Mouse (Mus musculus) lung, adult 2 months (tissue): Measurements from ENCODE around the gene Usf2. TPM values are rescaled to one million over a fixed set of nuclear protein-coding genes. Genes with fewer than 3 reads are reported as not detected.
A peak's percentile ranks its signal among the peaks of the same experiment; 100 is the strongest.

Experiments
- DNase-seq: peaks from one replicate; pipeline ENCODE4 v3.0.0; 2022
- H3K4me1 ChIP-seq: fragments of 200-500 bp; 2 replicates; pipeline ENCODE4 v1.6.1; 2011; ENCODE audit warnings: low read length; ENCODE audit not compliant: control insufficient read depth, insufficient read depth
- H3K4me3 ChIP-seq: fragments of 200-500 bp; replicated peaks from 2 replicates; pipeline ENCODE3; 2011; ENCODE audit warnings: low read depth, mild to moderate bottlenecking, control low read depth, low read length; ENCODE audit errors: extremely low read depth
- CTCF ChIP-seq: fragments of 200-500 bp; IDR thresholded peaks from 2 replicates; pipeline ENCODE4 v1.5.1; 2011; ENCODE audit warnings: mild to moderate bottlenecking, low read length, control low read depth; ENCODE audit not compliant: insufficient read depth
- POLR2A ChIP-seq: fragments of 200-500 bp; IDR thresholded peaks from 2 replicates; pipeline ENCODE4 v1.6.1; 2011; ENCODE audit warnings: low read depth, mild to moderate bottlenecking, control low read depth, low read length, borderline replicate concordance; ENCODE audit errors: extremely low read depth
- WGBS: fragments of 180-500 bp; shearing (Covaris S2); methylation state at CpG from one replicate; pipeline ENCODE4 v1.1.7; 2018; 5-methylcytosine and 5-hydroxymethylcytosine counted together
- polyA plus RNA-seq: library from polyadenylated mRNA; depleted of rRNA; stranded (reverse); fragments of >200 nt; gene quantifications from 2 replicates; pipeline ENCODE4 v1.2.3, GENCODE M21; 2012; rRNA removed

Usf2 gene
- polyA plus RNA-seq: 122 and 190 TPM in 2 replicates

DNA sequence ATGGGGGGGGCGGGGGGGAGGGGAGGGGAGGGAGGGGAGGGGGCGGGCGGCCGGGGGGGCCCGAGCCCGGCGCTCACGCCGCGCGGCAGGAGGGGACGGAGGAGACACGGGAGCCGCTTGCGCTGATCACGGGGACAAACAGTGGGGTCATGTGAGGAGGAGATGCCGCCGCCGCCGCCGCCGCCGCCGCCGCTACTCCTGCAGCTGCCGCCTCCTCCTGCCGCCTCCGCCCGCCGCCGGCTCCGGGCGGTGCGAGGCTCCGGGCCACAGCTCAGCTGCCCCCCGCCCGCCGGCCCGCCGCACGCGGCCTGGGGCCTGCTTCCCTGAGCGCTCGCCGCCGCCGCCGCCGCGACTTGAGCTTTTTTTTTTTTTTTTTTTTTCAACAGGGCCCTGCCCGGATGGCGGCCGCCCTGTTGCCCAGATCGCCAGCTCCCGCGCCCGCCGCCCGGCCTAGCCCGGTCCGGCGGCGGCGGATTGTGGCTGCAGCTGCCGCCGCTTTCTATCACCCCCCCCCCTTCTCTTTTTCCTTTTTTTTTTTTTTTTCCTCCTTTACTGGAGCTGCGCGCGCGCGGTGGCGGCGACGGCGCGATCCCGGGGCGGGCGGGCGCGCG is at the start of gene Usf2:
Gene Usf2 (minus strand): TSS at position 48 of the 611 bp plus-strand sequence.
- peak; percentile 77 for DNase-seq
- peaks cover 7% of the 10 kb centered on the region for H3K4me1 ChIP-seq
- TF ChIP-seq CTCF: no peak
- no peak for TF ChIP-seq POLR2A
- peak within 1 kb of the TSS; percentile 99 for H3K4me3 ChIP-seq
- WGBS: under 1% methylated on average over 51 of the region's 82 CpGs

DNA sequence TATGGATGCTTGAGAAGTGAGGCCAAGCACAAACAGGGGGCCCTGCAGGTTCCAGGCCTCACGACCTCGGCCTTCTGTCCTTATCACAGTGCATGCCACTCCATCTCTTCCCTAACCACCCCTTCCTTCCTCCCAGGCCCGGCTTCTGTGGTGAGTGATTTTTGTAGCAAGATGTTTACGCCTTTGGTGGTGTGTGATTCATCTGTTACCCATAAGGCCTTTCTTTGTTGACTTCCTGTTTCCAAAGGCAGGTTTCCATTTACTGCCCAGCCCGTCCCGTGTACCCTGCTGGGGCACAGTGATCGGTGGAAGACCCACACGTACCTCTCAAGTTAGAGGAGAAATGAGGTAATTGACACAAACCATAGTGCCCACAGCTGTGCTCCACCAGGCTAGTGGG is 46.0 kb upstream of the Usf2 start:
- 32% methylated on average over 8 of the region's 8 CpGs for WGBS
- peak; percentile 20 for DNase-seq
- H3K4me1 ChIP-seq: peaks cover 14% of the 10 kb centered on the region
- TF ChIP-seq CTCF (no peak), POLR2A (peak; percentile 70; the same call in 1 of the 2 replicates)
- H3K4me3 ChIP-seq: no peak overlapping the region

DNA sequence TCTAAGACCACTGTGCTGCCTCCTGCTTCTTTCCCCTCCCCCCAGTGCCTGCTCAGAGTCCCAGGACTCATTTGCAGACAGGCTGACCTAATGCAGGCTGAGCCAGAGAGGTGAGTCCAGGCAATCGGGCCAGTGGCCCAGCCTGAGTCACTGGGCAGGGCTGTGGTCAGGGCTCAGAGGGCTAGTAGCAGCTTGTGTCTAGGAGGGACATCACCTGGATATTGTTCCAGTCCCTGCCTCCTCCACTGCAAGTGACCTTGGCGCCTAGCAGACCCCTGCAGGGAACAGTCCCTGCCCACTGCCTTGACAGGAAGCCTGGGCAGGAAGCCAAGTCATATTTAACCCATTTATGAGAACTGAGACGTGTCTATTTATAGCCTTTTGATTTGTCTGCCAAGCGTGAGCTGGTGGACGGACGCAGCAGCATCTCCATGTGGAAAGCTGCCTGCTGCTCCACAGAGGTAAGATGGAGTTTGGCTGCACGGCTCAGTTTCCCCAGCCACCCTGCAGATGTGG is 44.0 kb upstream of the Usf2 start:
- H3K4me1 ChIP-seq: peaks cover 14% of the 10 kb centered on the region
- no peak for TF ChIP-seq POLR2A
- no peak for TF ChIP-seq CTCF
- peak; percentile 24 for DNase-seq
- peak overlapping the region; percentile 25 for H3K4me3 ChIP-seq
- WGBS: 2% methylated on average over 7 of the region's 7 CpGs

DNA sequence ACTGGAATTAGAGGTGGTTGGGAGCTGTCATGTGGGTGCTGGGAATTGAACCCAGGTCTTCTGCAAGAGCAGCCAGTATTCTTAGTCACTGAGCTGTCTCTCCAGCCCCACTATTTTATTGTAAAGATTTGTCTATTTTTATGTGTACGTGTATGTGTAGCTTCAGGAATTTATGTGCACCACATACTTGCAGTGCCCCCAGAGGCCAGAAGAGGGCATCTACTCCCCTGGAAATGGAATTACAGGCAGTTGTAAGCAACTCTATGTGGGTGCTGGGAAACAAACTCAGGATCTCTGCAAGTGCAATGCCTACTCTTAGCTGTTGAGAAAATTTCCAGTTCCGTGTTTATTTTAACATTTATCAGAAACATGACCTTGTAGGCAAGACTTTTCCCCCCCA is 39.9 kb upstream of the Usf2 start:
- no peak for DNase-seq
- TF ChIP-seq POLR2A (no peak), CTCF (no peak)
- Histone ChIP-seq H3K4me1 (peaks cover 8% of the 10 kb centered on the region), H3K4me3 (no peak overlapping the region)
- WGBS: 95% methylated on average over 2 of the region's 2 CpGs

DNA sequence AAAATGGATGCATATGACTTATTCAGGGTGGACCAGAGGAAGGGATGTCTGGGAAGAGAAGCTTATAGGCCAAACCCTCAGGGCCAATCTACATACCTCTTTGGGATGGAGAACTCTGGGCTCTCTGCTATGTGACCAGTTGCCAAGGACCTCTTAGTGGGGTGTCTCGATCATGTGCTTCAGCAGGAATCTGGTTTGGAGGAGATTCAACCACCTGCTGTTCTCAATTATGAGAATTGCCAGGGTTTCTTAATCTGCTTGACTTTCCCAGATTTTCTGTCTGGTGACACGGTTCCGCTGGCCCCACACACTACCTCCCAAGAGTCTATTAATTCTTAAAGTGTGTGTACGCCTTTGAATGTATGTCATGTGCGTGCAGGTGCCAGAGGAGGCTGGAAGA is 37.4 kb upstream of the Usf2 start:
- WGBS: 82% methylated on average over 5 of the region's 5 CpGs
- TF ChIP-seq CTCF: no peak
- no peak for TF ChIP-seq POLR2A
- no peak overlapping the region for H3K4me3 ChIP-seq
- no peak for DNase-seq
- no peaks in the 10 kb centered on the region for H3K4me1 ChIP-seq

DNA sequence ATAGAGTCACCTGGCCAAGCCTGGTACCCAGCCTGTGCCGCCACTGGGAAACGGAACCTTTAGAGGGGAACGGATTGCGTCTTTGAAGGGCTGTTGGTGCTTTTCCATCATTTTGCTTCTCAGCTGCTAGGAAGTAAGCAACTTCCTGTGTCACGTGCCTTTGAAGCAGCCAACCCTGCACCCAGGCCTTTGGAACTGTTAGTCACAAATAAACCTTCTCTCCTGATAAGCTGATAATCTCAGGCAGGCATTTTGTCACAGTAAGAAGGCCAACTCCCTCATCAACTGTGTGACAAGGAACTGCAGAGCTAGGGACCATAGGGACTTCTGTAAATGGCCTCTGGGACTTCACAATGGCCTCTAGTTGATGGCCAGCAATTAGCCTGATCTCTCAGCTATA is 35.5 kb upstream of the Usf2 start:
- no peak overlapping the region for H3K4me3 ChIP-seq
- 47% methylated on average over 5 of the region's 5 CpGs for WGBS
- TF ChIP-seq POLR2A: no peak
- TF ChIP-seq CTCF: no peak
- DNase-seq: no peak
- H3K4me1 ChIP-seq: no peaks in the 10 kb centered on the region

DNA sequence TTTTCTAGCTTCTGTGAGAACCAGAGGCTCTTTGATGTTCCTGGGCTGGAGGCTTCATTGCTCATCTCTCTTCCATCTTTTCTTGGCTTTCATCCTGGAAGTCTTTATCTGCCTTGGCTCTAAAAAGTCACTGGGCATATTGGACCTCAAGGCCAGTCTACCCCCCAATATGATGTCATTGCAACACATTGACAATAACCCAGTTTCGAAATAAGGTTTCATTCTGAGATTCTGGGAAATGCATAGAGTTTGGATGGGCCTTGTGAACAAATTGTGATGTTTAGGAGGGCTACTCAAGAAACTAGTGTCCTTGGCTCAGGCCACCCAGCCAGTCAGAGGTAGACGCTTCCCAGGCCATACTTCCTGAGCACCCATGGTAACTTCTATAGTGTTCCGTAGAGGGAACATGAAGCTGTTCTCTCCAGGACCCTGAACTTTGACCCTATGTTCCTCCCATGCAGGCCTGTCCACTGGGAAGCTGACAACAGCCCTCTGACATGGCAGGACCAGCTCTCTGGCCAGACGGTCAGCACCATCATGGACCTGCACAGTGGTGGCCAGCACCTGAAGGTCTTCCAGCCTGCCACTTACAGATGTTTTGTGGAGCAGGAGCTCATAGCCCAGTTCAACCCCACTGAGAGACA is 32.0 kb upstream of the Usf2 start:
- TF ChIP-seq CTCF: no peak
- no peak for TF ChIP-seq POLR2A
- 89% methylated on average over 4 of the region's 4 CpGs for WGBS
- H3K4me1 ChIP-seq: no peaks in the 10 kb centered on the region
- H3K4me3 ChIP-seq: no peak overlapping the region
- no peak for DNase-seq

DNA sequence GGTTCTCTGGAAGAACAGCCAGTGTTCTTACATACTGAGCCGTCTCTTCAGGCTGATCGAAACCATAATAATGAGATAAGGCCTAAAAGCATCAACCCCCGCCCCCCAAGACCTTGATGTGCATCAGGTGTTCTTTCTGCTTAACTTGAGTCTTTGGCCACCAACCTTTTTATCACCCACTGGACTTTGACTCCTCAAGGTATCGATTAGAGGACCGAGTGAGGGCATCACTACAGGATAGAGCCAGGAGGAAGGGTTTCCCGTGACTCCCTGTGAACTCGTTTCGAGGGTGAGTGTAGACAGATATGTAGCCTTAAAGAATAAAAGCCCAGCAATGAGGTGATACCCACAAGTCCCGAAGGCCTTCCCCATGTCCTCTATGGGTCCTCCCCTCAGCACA is 28.8 kb upstream of the Usf2 start:
- 87% methylated on average over 9 of the region's 9 CpGs for WGBS
- no peak overlapping the region for H3K4me3 ChIP-seq
- no peaks in the 10 kb centered on the region for H3K4me1 ChIP-seq
- TF ChIP-seq CTCF (no peak), POLR2A (no peak)
- DNase-seq: no peak

DNA sequence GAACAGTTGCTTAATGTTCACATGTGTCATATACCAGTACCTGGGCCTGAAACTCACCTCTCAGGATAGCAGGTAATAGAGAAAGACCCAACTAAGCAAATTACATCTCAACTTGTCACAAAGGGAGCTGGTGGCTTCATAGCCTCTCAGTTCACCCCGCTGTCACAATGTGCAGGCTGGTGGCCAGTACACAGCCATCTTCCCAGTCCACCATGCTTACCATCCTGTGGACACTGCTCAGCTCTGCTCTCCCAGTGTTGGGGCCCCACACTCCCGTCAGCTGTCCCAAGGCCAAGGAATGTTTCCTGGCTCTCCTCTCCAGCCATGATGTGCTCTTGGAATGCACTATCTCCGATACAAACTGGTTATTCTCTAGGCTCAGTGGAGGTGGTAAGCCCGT is 25.1 kb upstream of the Usf2 start:
- no peak for DNase-seq
- H3K4me1 ChIP-seq: no peaks in the 10 kb centered on the region
- TF ChIP-seq CTCF (no peak), POLR2A (no peak)
- no peak overlapping the region for H3K4me3 ChIP-seq
- 92% methylated on average over 4 of the region's 4 CpGs for WGBS

DNA sequence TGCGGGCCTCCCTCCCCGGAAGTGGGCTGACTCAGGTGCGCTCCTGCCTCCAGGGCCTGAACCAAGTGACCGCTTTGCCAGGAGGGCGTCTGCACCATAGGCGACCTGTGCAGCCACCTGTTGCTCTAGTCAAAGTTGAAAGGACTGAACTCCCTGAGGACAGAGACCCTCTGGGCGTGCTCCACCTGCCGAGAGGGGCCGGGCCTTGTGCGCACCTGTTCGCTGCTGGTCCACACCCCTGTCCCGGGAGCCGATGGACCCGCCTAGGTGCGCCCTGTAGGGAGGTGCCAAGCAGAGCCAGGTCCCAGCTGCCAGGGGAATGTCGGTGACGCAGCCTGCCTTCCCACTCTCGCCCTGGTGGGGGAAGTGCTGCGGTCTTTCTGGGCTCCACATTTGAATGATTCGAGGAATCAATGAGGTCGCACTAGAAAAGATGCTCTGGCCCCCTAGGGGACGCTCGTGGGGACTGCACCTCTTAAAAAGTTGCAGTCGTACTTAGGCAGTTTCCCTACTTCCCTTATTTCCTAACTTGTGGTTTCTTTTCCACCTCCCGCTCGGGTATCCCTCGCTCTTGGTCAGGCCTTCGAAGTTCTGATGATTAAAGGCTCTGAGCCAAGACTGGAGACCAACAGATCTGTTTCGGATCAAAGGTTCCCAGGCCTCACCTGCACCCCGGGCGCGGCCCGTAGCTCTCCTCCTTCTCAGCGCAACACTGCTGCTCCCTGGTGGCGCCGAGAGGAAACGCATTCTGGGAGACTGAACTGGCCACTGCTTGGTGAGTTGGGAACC is 17.1 kb upstream of the Usf2 start, which contains the start of gene Fam187b:
Gene Fam187b (plus strand): TSS at position 290 of the 789 bp plus-strand sequence.
- under 1% methylated on average over 37 of the region's 37 CpGs for WGBS
- peak within 1 kb of the TSS; percentile 74 for H3K4me3 ChIP-seq
- TF ChIP-seq POLR2A (peak; percentile 68; the same call in 1 of the 2 replicates), CTCF (peak; percentile 90)

More for the DNA sequence above, 17.1 kb upstream of the Usf2 start, which contains the start of gene Fam187b:
- DNase-seq: peak; percentile 90
- H3K4me1 ChIP-seq: no peaks in the 10 kb centered on the region
